Mouse (Mus musculus) megakaryocyte, adult 5-6 weeks (primary cell): ENCODE results near the gene Zfhx2. TPM values are rescaled to one million over a fixed set of nuclear protein-coding genes. Genes with fewer than 3 reads are reported as not detected.
"Not testable (repeated sequence)": the region's sequence is repeated elsewhere in the genome, so short reads cannot be mapped to it uniquely, and the experiment has no call there.

Experiments
- ATAC-seq: 2 replicates; pipeline ENCODE4 v1.8.0; 2016; ENCODE audit warnings: mild to moderate bottlenecking, inconsistent platforms; ENCODE audit not compliant: poor library complexity, severe bottlenecking
- total RNA-seq, 2 experiments: library from RNA; stranded (forward) in 1 of 2; stranded (reverse) in 1 of 2; fragments of 153-499, 151-499 nt in 1 of 2; fragments of 221-1000, 200-1000 nt in 1 of 2; gene quantifications; 2 replicates each; pipeline versions ENCODE4 v1.2.3 to v1.2.4; 2015 to 2017

Zfhx2 gene
- total RNA-seq, 2 experiments from 2014 or later, result 1.1 to 2.0 TPM

- ATAC-seq, result no peak
These were observed 39.1 kb downstream of the Zfhx2 start for GRCm38 (mm10) chr14:55053050-55053449.

- no peak for ATAC-seq
These were observed 39.6 kb downstream of the Zfhx2 start for GRCm38 (mm10) chr14:55052496-55052895.

GRCm38 (mm10) chr14:55047971-55048531 lies 44.1 kb downstream of the Zfhx2 start:
- ATAC-seq, result no peak

DNA sequence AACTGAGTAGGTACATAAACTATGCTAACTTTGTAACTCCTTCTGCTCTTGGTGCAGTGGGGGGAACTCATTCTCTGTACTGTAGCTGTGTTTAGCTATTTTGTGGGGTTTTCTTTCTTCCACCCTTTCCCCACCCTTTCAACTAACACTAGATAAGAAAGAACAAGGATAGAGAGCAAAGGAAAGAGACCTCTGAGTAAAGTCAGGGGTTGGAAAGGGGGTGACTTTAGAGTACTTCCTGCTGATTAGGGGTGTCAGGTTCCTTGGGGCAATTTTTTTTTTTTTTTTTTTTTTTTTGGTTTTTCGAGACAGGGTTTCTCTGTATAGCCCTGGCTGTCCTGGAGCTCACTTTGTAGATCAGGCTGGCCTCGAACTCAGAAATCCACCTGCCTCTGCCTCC lies 48.4 kb downstream of the Zfhx2 start:
- not testable (repeated sequence) for ATAC-seq

GRCm38 (mm10) chr14:55032695-55033225 lies 59.4 kb downstream of the Zfhx2 start:
- no peak for ATAC-seq

GRCm38 (mm10) chr14:55029034-55029698 lies 63.0 kb downstream of the Zfhx2 start:
- ATAC-seq, result 0 out of 2 replicates have a peak, but pooled peaks have one; percentile 30

- ATAC-seq, result no peak
These were observed 63.7 kb downstream of the Zfhx2 start for GRCm38 (mm10) chr14:55028333-55028835.

DNA sequence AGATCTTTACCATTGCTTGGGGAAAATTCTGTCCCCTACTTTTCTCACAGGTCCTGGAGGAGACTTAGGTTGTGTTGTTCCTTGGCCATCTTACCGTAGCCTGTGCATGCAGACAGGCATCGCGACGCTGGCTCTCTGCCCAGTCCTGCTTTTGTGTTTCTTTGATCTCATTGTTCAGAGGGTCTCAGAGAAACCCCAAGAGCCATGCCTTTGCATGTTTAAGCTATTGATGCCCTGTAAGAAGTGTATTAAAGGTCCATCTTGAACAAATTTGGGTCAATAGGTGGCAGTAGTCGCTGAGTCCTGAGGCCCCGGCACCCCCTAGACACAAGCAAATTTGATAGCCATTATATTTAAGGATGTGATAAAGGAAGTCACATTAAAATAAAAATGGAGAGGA lies 64.5 kb downstream of the Zfhx2 start:
- ATAC-seq, result no peak

- ATAC-seq, result no peak
These were observed 64.9 kb downstream of the Zfhx2 start for GRCm38 (mm10) chr14:55027251-55027650.

GRCm38 (mm10) chr14:55025527-55025926 lies 66.6 kb downstream of the Zfhx2 start:
- no peak for ATAC-seq

DNA sequence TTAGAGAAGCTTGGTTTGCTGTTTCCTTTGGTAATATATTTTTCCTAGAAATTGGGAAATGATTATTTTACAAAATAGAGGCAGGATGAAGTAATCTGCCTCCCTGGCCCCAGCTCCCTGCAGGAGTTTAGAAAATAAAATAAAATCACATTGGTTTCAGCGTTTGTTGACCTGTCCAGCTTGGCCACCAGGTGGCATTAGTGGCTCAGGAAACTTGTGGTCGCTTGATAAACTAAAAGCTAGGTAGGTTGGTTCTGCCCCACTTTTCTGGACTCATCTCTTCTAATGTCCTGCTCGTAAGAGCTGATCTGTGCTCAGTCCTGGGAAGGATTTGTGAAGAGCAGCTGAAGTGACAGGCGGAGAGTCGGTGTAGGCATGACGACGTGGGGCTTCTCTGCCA lies 67.9 kb downstream of the Zfhx2 start:
- ATAC-seq, result peak; percentile 54

DNA sequence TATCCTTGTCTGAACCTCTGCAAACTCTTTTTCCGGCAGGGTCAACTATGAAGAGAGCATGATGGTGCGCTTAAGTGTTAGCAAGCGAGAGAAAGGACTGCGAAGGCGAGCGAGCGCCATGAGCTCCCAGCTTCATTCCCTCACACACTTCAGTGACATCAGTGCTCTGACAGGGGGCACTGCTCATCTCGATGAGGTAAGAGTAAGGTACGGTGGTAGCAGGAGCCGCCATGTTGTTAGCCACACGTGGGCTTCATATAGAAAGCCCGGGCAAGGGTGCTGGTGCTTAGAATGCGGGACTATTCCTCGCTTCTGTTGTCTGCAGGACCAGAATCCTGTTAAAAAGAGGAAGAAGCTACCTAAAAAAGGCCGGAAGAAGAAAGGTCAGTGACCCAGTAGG lies 69.1 kb downstream of the Zfhx2 start:
- no peak for ATAC-seq

DNA sequence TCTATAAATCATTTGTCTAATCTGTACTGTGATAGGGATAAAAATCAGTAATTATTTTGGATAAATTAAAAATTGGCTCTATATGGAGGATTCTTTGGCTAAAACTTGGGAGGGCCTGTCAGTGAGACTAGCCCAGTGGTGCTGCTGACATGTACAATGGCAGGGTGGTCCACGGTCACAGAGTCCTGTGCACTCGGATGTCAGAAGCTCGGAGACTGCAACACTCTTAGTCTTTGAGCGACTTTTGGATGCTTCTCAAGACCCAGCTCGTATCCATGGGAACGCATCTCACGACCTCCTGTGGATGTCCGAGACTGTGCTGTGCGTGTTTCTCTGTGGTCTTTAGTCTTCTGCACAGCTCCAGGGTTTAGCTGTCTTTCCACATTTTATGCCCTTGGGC lies 71.7 kb downstream of the Zfhx2 start:
- ATAC-seq, result no peak

GRCm38 (mm10) chr14:55016876-55017275 lies 75.2 kb downstream of the Zfhx2 start:
- no peak for ATAC-seq

GRCm38 (mm10) chr14:55015767-55016111 lies 76.4 kb downstream of the Zfhx2 start:
- no peak for ATAC-seq

DNA sequence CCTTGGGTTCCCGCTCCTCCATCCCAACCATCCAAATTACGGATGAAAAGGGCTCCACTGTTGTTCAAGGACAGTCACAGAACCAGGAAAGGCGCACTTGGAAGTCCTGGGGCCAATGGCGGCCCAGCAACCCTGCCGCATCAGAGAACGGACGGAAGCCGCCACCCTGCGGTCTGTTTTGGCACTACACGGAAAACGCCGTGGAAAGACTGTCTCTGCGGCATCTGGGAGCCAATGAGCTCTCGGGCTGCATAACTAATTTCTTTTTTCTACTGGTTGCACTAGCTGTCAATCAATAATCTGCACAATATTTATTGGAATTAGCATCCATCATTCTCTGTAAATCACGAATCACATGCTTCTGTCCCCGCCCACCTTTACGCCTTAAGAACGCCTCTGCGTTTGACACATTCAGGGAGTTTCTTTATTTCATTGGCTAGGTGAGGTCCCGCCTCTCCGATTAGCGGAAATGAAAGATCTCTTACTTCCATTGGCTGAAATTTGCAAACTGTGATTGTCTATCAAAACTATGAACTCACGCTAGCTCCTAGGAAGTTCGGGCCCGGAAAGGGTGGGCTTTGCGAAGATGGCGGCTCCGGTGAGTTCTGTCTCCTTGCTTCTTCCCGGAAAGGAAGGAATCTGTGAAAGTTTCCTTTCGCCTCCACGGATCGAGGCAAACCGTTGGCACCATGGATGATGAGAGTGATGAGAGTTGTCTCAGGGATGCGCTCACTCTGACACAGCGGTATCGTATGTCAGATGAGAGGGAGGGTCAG lies 76.9 kb downstream of the Zfhx2 start, which contains the start of gene Ngdn:
Gene Ngdn (plus strand): TSS at position 464 of the 776 bp plus-strand sequence.
- ATAC-seq, result peak; percentile 92

GRCm38 (mm10) chr14:55014591-55014990 lies 77.5 kb downstream of the Zfhx2 start:
- ATAC-seq, result peak; percentile 25

DNA sequence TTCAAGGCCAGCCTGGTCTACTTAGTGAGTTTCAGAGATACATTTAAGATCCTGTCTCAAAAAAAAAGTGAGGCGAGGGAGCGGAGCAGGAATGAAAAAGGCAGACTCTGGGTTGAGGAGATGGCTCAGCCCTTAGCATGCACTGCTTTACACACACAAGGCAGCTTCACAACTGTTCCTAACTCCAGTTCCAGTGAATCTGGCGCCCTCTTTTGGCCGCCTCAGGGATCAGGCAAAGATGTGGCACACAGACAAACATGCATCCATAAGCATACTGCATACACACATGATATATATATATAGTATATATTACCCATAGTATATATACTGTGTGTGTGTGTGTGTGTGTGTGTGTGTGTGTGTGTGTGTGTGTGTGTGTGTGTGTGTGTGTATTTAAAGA lies 81.0 kb downstream of the Zfhx2 start:
- ATAC-seq, result no peak
